Comparison of ENCODE assay signal across 8 mouse cellular contexts in the genomic region with DNA sequence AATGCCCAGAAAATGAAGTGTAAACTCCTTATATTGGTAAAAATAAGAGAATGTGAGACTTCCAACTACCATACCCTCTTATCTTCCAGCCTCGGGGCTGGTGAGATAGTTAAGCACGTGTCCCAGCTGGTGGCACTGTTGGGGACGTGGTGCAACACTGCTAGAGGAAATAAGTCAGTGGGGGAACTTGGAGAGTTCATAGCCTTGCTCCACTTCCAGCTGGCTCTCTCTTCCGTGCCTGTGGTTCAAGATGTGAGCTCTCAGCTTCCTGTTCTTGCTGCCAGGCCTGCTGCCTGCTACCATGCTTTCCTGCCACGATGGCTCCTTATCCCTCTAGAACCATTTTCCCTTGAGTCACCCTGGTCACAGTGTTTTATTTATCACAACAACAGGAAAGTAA. TPM values are rescaled to one million over a fixed set of nuclear protein-coding genes. Genes with fewer than 3 reads are reported as not detected.
A peak's percentile ranks its signal among the peaks of the same experiment; 100 is the strongest.
DNase-seq lines count a peak whose midpoint lies in the region; ATAC-seq and TF ChIP-seq lines count a peak whose summit lies in the region.

No protein-coding gene starts in this region.

- TF ChIP-seq POLR2A in liver, adult 2 months (IDR thresholded peaks at IDR 0.05; ENCODE audit: extremely low read depth, insufficient read depth, low read length) = no peak
- TF ChIP-seq POLR2A in small intestine, adult 2 months (IDR thresholded peaks at IDR 0.05; ENCODE audit: low read depth, low read length) = peak; percentile 16; the same call in 1 of the 2 replicates

- ATAC-seq in hindbrain, embryonic 13.5 days (ENCODE audit: low FRiP score) = no peak

- no peaks in the 10 kb centered on the region for H3K9me3 ChIP-seq in hindbrain, embryonic 13.5 days

- H3K36me3 ChIP-seq in liver, adult 2 months (ENCODE audit: control insufficient read depth, insufficient read depth, low read length) = no peaks in the 10 kb centered on the region
- no peaks in the 10 kb centered on the region for H3K36me3 ChIP-seq in small intestine, adult 2 months (ENCODE audit: control insufficient read depth, insufficient read depth, low read length)
- no peaks in the 10 kb centered on the region for H3K36me3 ChIP-seq in hindbrain, embryonic 13.5 days

- H3K4me2 ChIP-seq in hindbrain, embryonic 13.5 days = no peak overlapping the region

- peaks cover 45% of the 10 kb centered on the region for H3K79me2 ChIP-seq in liver, adult 2 months (ENCODE audit: control insufficient read depth, insufficient read depth, low read length)

- no peak overlapping the region for H3K9ac ChIP-seq in liver, adult 2 months (ENCODE audit: low read depth, low read length)
- H3K9ac ChIP-seq in hindbrain, embryonic 13.5 days = no peak overlapping the region

- no peak overlapping the region; the same call in 1 of the 2 replicates for H3K27ac ChIP-seq in liver, adult 2 months (replicated peaks; ENCODE audit: insufficient read depth, low read depth, low read length)
- 0 out of 2 replicates have a peak overlapping the region, but pooled peaks have one; percentile 26 for H3K27ac ChIP-seq in small intestine, adult 2 months (ENCODE audit: insufficient read depth, low read depth, low read length)
- no peak overlapping the region for H3K27ac ChIP-seq in hindbrain, embryonic 13.5 days

- WGBS in liver, adult 2 months = 7% methylated on average over 5 of the region's 5 CpGs
- WGBS in small intestine, adult 2 months = 11% methylated on average over 5 of the region's 5 CpGs
- 51% methylated on average over 5 of the region's 5 CpGs for WGBS in hindbrain, embryonic 13.5 days

- H3K4me3 ChIP-seq in liver, adult 2 months (ENCODE audit: insufficient read depth, low read depth, low read length) = no peak overlapping the region
- no peak overlapping the region for H3K4me3 ChIP-seq in small intestine, adult 2 months (ENCODE audit: low read depth, low read length)
- no peak overlapping the region for H3K4me3 ChIP-seq in hindbrain, embryonic 13.5 days

- peak; percentile 50 for DNase-seq in gastrocnemius, adult 18-20 months (ENCODE audit: low spot score)
- DNase-seq in gastrocnemius, postnatal 10 days = no peak
- DNase-seq in adipocyte (ENCODE audit: low spot score) = peak; percentile 80
- peak; percentile 98 for DNase-seq in heart, adult 11 months
- DNase-seq in liver, adult 2 months (ENCODE audit: extremely low read depth, low read depth, low spot score) = peak; percentile 71
- DNase-seq in layer of hippocampus, postnatal 10 days (ENCODE audit: low spot score in 2 of 2) = no peak

- peaks cover 24% of the 10 kb centered on the region for H3K4me1 ChIP-seq in liver, adult 2 months (ENCODE audit: control insufficient read depth, insufficient read depth, low read length)
- peaks cover 24% of the 10 kb centered on the region for H3K4me1 ChIP-seq in small intestine, adult 2 months (ENCODE audit: control insufficient read depth, insufficient read depth, insufficient read length, low read length)
- H3K4me1 ChIP-seq in hindbrain, embryonic 13.5 days (replicated peaks) = peaks cover 20% of the 10 kb centered on the region

- H3K27me3 ChIP-seq in liver, adult 2 months (ENCODE audit: control insufficient read depth, insufficient read depth, low read length) = no peaks in the 10 kb centered on the region
- H3K27me3 ChIP-seq in small intestine, adult 2 months (ENCODE audit: control insufficient read depth, insufficient read depth, low read length) = no peaks in the 10 kb centered on the region
- no peaks in the 10 kb centered on the region for H3K27me3 ChIP-seq in hindbrain, embryonic 13.5 days

- TF ChIP-seq CTCF in liver, adult 2 months (IDR thresholded peaks at IDR 0.05; ENCODE audit: low read depth, low read length) = no peak
- TF ChIP-seq CTCF in small intestine, adult 2 months (IDR thresholded peaks at IDR 0.05; ENCODE audit: extremely low read depth, insufficient read length, insufficient replicate concordance, low read depth, low read length) = no peak

RNA-seq across cellular contexts. Expression of gene Rsbn1l, which starts 15.0 kb away (rescaled TPM):
- total RNA-seq in gastrocnemius, adult 18-20 months (2021) = 10 to 100 TPM in 1 of 2 experiments, 1 to 10 TPM in 1; 8.8 to 11.1 TPM
- total RNA-seq in gastrocnemius, postnatal 10 days (2021) = 1 to 10 TPM; 8.6 to 9.7 TPM
- 7.7 and 8.6 TPM in 2 replicates for total RNA-seq in liver, adult 2 months (2014; rRNA removed)
- 1.3 and 1.6 TPM in 2 replicates for polyA plus RNA-seq in liver, adult 2 months (2012; rRNA removed)
- 1.5 and 3.4 TPM in 2 replicates for polyA plus RNA-seq in small intestine, adult 2 months (2012; rRNA removed)
- polyA plus RNA-seq in hindbrain, embryonic 13.5 days (2015; fragmentation: Nextera tagmentation; extraction: Ambion mirVana) = 4.8 and 5.3 TPM in 2 replicates
- 10 to 100 TPM; 15.4 to 15.6 TPM for total RNA-seq in layer of hippocampus, postnatal 10 days (2021)

RNA-seq across cellular contexts. Expression of gene Tmem60, which starts 59.2 kb away (rescaled TPM):
- total RNA-seq in gastrocnemius, adult 18-20 months (2021) = 10 to 100 TPM; 20.1 to 21.7 TPM
- total RNA-seq in gastrocnemius, postnatal 10 days (2021) = 10 to 100 TPM; 17.9 to 20.0 TPM
- 11.7 and 13.2 TPM in 2 replicates for total RNA-seq in liver, adult 2 months (2014; rRNA removed)
- polyA plus RNA-seq in liver, adult 2 months (2012; rRNA removed) = 6.0 and 8.3 TPM in 2 replicates
- polyA plus RNA-seq in small intestine, adult 2 months (2012; rRNA removed) = 0.52 and 1.1 TPM in 2 replicates
- polyA plus RNA-seq in hindbrain, embryonic 13.5 days (2015; fragmentation: Nextera tagmentation; extraction: Ambion mirVana) = 68.2 and 68.8 TPM in 2 replicates
- total RNA-seq in layer of hippocampus, postnatal 10 days (2021) = 10 to 100 TPM; 21.1 to 23.5 TPM

RNA-seq across cellular contexts. Expression of gene Phtf2, which starts 59.3 kb away (rescaled TPM):
- 100 to 1,000 TPM; 162 to 166 TPM for total RNA-seq in gastrocnemius, adult 18-20 months (2021)
- total RNA-seq in gastrocnemius, postnatal 10 days (2021) = 10 to 100 TPM; 90.6 to 98.6 TPM
- total RNA-seq in liver, adult 2 months (2014; rRNA removed) = 6.1 and 6.2 TPM in 2 replicates
- 0.80 and 1.2 TPM in 2 replicates for polyA plus RNA-seq in liver, adult 2 months (2012; rRNA removed)
- polyA plus RNA-seq in small intestine, adult 2 months (2012; rRNA removed) = 0.13 and 0.27 TPM in 2 replicates
- 24.3 and 24.7 TPM in 2 replicates for polyA plus RNA-seq in hindbrain, embryonic 13.5 days (2015; fragmentation: Nextera tagmentation; extraction: Ambion mirVana)
- 10 to 100 TPM; 21.6 to 22.7 TPM for total RNA-seq in layer of hippocampus, postnatal 10 days (2021)

Comparison
In these comparisons a context has a peak if more than half of its experiments do, and no peak if none do; other contexts are left out.
1. DNase-seq: peak in gastrocnemius, adult 18-20 months (single experiment), adipocyte (single experiment), heart, adult 11 months (single experiment) and liver, adult 2 months (single experiment); none in gastrocnemius, postnatal 10 days (single experiment) and layer of hippocampus, postnatal 10 days (0 of 2).